Mouse (Mus musculus) spleen, adult 2 months (tissue): ENCODE results near the gene Car5a. TPM values are rescaled to one million over a fixed set of nuclear protein-coding genes. Genes with fewer than 3 reads are reported as not detected.
A peak's percentile ranks its signal among the peaks of the same experiment; 100 is the strongest.

Experiments used
- DNase-seq, 2 experiments: peaks; one replicate each; pipeline versions ENCODE4 v3.0.0 to v3.0.0-alpha.2; 2012 to 2021; ENCODE audit warnings: low spot score in 2 of 2, low read depth in 1 of 2
- H3K27ac ChIP-seq: fragments of 200-500 bp; 2 replicates; pipeline ENCODE4 v1.5.1; 2012; ENCODE audit warnings: low read length, inconsistent platforms; ENCODE audit not compliant: insufficient read depth
- H3K27me3 ChIP-seq: fragments of 200-500 bp; 2 replicates; pipeline ENCODE4 v1.6.1; 2012; ENCODE audit warnings: mild to moderate bottlenecking, moderate library complexity, low read length, inconsistent platforms; ENCODE audit not compliant: control insufficient read depth, insufficient read depth
- H3K36me3 ChIP-seq: fragments of 200-500 bp; 2 replicates; pipeline ENCODE4 v1.6.1; 2012; ENCODE audit warnings: mild to moderate bottlenecking, low read length, inconsistent platforms; ENCODE audit not compliant: control insufficient read depth, insufficient read depth
- H3K4me1 ChIP-seq: fragments of 200-500 bp; 2 replicates; pipeline ENCODE4 v1.6.1; 2011; ENCODE audit warnings: inconsistent platforms; ENCODE audit not compliant: control insufficient read depth, insufficient read depth, insufficient read length
- H3K4me3 ChIP-seq: fragments of 200-500 bp; 2 replicates; pipeline ENCODE4 v1.5.1; 2011; ENCODE audit warnings: mild to moderate bottlenecking, inconsistent platforms; ENCODE audit not compliant: insufficient read depth, insufficient read length; ENCODE audit errors: extremely low read depth
- CTCF ChIP-seq: fragments of 200-500 bp; IDR thresholded peaks from 2 replicates; pipeline ENCODE4 v1.5.1; 2011; ENCODE audit warnings: mild to moderate bottlenecking, inconsistent platforms; ENCODE audit not compliant: insufficient read depth, insufficient read length, insufficient replicate concordance; ENCODE audit errors: extremely low read depth
- POLR2A ChIP-seq: fragments of 200-500 bp; IDR thresholded peaks from 2 replicates; pipeline ENCODE4 v1.6.1; 2011; ENCODE audit warnings: low read depth, low read length, inconsistent platforms
- WGBS: fragments of 180-500 bp; shearing (Covaris S2); methylation state at CpG from one replicate; pipeline ENCODE4 v1.1.7; 2018; 5-methylcytosine and 5-hydroxymethylcytosine counted together
- polyA plus RNA-seq: library from polyadenylated mRNA; depleted of rRNA; stranded (reverse); fragments of >200 nt; gene quantifications from 2 replicates; pipeline ENCODE4 v1.2.3, GENCODE M21; 2012; rRNA removed

Car5a gene
- polyA plus RNA-seq, 1 experiment, result 0.08 TPM

DNA sequence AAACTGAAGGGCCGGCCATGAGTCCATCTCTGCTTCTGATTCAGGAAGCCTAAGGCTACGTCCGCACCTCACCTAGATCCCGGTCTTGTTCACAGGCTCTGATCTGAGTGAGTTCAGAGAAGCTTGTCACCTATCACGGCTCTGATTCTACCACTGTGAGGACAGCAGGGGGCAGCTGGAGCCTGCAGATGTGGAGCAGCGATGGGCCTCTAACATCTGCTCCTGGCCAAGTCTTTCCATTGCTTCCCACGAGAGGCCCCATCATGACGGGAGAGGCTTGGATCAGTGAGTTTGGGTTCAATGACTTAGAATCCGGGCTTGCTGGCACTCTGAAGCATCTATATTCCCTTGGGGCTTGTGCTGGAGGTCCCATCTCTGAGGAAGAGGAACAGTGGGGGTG is 70.7 kb downstream of the Car5a start:
- H3K27ac ChIP-seq, result no peak overlapping the region
- no peak overlapping the region for H3K4me3 ChIP-seq
- peak in 1 of 2 experiments; percentile 12 for DNase-seq
- H3K4me1 ChIP-seq, result no peaks in the 10 kb centered on the region
- TF ChIP-seq POLR2A (no peak), CTCF (peak; percentile 31; the same call in 1 of the 2 replicates)
- no peaks in the 10 kb centered on the region for H3K27me3 ChIP-seq
- H3K36me3 ChIP-seq, result no peaks in the 10 kb centered on the region
- 62% methylated on average over 9 of the region's 9 CpGs for WGBS

DNA sequence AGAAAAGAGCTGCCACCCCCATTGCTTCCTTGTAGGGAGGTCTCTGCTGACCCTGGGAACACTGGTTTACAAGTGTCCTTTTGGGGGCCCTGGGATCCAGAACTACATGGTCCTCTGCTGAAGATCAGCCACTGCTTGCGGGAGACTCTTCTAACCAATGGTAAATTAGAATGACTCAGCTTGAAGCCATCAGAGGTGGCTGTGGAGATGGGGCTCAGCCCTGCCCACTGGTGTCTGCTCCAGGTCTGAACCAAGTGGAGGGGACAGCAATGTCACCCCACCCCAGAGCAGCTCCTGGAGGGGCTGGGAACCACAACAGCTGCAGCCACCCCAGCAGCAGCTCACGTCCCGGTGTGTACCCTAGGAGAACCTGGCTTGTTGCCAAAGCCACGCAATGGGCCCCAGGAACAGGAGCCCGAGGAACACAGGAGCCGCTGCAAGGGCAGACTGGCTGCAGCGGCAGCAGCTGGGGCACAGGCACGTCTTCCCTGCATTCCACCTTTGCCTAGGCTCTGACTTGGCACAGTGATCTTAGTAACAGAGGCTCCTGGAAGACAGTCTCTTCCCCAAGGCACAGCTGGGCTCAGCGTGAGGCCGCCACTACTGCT is 72.8 kb downstream of the Car5a start:
- Histone ChIP-seq H3K36me3 (no peaks in the 10 kb centered on the region), H3K4me1 (no peaks in the 10 kb centered on the region), H3K27me3 (no peaks in the 10 kb centered on the region), H3K27ac (no peak overlapping the region), H3K4me3 (no peak overlapping the region)
- no peak for DNase-seq
- WGBS, result 15% methylated on average over 10 of the region's 10 CpGs
- TF ChIP-seq CTCF, result no peak
- no peak for TF ChIP-seq POLR2A

DNA sequence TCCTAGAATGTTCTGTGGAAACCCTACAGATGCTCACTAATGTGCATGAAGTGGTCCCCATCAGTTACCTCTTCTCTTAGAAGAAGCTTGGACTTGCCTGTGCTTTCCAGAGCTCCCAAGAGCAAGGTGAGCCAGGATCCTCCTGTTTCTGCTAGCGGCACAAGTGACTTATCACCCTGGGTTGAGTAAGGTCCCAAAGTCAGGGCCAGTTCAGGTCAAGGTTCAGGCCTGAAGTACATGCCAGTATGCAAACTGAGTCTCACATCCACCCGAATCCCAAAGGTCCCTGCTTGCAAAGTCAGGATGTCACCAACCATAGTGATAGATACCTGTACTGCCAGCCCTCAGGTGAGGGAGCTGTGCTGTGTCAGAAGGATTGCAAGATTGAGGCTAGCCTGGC is 74.5 kb downstream of the Car5a start:
- Histone ChIP-seq H3K4me3 (no peak overlapping the region), H3K27me3 (no peaks in the 10 kb centered on the region), H3K36me3 (no peaks in the 10 kb centered on the region), H3K27ac (no peak overlapping the region), H3K4me1 (no peaks in the 10 kb centered on the region)
- no peak for DNase-seq
- TF ChIP-seq POLR2A (no peak), CTCF (no peak)
- 94% methylated on average over 2 of the region's 2 CpGs for WGBS

DNA sequence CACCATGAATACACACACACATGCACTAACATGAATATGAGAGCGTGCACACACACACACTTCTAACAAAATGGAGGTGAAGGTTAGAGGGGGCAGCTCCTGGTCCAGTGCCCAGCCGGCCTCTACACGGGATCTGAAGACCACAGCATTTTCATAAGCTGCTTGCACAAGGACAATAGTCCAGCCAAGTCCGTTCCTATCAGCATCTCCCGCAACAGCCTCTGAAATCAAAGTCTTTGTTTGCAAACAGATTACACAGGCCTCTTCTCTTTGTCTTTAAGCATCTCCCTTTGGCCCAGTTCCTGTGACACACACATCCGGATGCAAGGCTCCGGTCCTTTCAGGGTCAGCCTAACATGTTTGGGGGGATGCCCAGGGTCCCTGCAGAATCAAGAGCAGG is 75.8 kb downstream of the Car5a start:
- no peaks in the 10 kb centered on the region for H3K4me1 ChIP-seq
- H3K27ac ChIP-seq, result no peak overlapping the region
- no peaks in the 10 kb centered on the region for H3K27me3 ChIP-seq
- 91% methylated on average over 7 of the region's 7 CpGs for WGBS
- no peak for TF ChIP-seq CTCF
- TF ChIP-seq POLR2A, result no peak
- no peak for DNase-seq
- no peaks in the 10 kb centered on the region for H3K36me3 ChIP-seq
- H3K4me3 ChIP-seq, result no peak overlapping the region

DNA sequence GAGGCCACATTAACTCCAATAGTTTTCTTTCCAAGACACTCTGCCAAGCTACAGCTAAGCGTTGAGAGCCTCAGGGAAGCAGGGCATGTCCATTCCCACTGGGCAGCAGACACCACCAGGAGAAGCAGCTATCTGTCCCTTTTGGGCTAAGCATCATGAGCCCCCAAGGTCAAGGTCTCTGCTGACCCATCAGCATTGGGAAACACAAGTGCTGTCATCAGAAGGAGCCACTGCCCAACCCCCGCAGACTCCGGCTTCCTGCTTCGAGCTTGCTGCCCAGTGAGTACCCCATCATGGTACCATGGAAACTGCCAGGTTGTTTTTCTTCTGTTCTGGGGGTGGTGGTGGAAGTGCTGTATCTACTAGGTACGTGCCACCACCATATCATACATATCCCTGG is 76.5 kb downstream of the Car5a start:
- no peak overlapping the region for H3K27ac ChIP-seq
- TF ChIP-seq POLR2A, result no peak
- TF ChIP-seq CTCF, result no peak
- H3K4me1 ChIP-seq, result no peaks in the 10 kb centered on the region
- H3K36me3 ChIP-seq, result no peaks in the 10 kb centered on the region
- no peak overlapping the region for H3K4me3 ChIP-seq
- H3K27me3 ChIP-seq, result no peaks in the 10 kb centered on the region
- 90% methylated on average over 5 of the region's 5 CpGs for WGBS
- no peak for DNase-seq

Other genes with a start within 250 kb of the Car5a start
- gene Jph3, start 215.3 kb downstream of the Car5a start, polyA plus RNA-seq, result 0.02 TPM in 1 of 2 replicates, not detected in the other
- gene Klhdc4, start 115.3 kb downstream of the Car5a start, polyA plus RNA-seq, result 15.8 and 17.6 TPM in 2 replicates
- gene Slc7a5, start 37.2 kb downstream of the Car5a start, polyA plus RNA-seq, result 41.9 and 45.0 TPM in 2 replicates
- gene Banp, start 4.8 kb upstream of the Car5a start, polyA plus RNA-seq, result 54.1 and 68.9 TPM in 2 replicates